Mouse (Mus musculus) kidney, adult 11 months (tissue): ENCODE data around the gene Ksr1.
"Not testable (repeated sequence)": the region's sequence is repeated elsewhere in the genome, so short reads cannot be mapped to it uniquely, and the experiment has no call there.

ENCODE experiments used
- DNase-seq: peaks from one replicate; pipeline ENCODE4 v3.0.0; 2022

Gene Ksr1

GRCm38 (mm10) chr11:79005578-79006394 is 140.4 kb downstream of the Ksr1 start:
- no peak for DNase-seq

- DNase-seq, result no peak
Measured at GRCm38 (mm10) chr11:79003769-79004638, 142.2 kb downstream of the Ksr1 start.

- DNase-seq, result no peak
Measured at GRCm38 (mm10) chr11:79003053-79003768, 143.0 kb downstream of the Ksr1 start.

- no peak for DNase-seq
Measured at GRCm38 (mm10) chr11:79002551-79002951, 143.7 kb downstream of the Ksr1 start.

- no peak for DNase-seq
Measured at GRCm38 (mm10) chr11:79001871-79002270, 144.3 kb downstream of the Ksr1 start.

- no peak for DNase-seq
Measured at GRCm38 (mm10) chr11:78999118-78999517, 147.1 kb downstream of the Ksr1 start.

- not testable (repeated sequence) for DNase-seq
Measured at GRCm38 (mm10) chr11:78990875-78991543, 155.2 kb downstream of the Ksr1 start.

GRCm38 (mm10) chr11:78990096-78990495 is 156.1 kb downstream of the Ksr1 start:
- no peak for DNase-seq

GRCm38 (mm10) chr11:78989206-78989605 is 157.0 kb downstream of the Ksr1 start:
- not testable (repeated sequence) for DNase-seq

- no peak for DNase-seq
Measured at GRCm38 (mm10) chr11:78986311-78987002, 159.8 kb downstream of the Ksr1 start.

GRCm38 (mm10) chr11:78985505-78985904 is 160.7 kb downstream of the Ksr1 start:
- no peak for DNase-seq

GRCm38 (mm10) chr11:78984483-78985177 is 161.6 kb downstream of the Ksr1 start, which contains the start of gene Lgals9:
Gene Lgals9, minus strand, starts transcription at chr11:78984946.
- DNase-seq, result peak; percentile 68

GRCm38 (mm10) chr11:78983539-78983938 is 162.7 kb downstream of the Ksr1 start:
- DNase-seq, result no peak

GRCm38 (mm10) chr11:78982513-78983291 is 163.5 kb downstream of the Ksr1 start:
- DNase-seq, result no peak

GRCm38 (mm10) chr11:78982042-78982441 is 164.2 kb downstream of the Ksr1 start:
- DNase-seq, result no peak

GRCm38 (mm10) chr11:78980083-78980634 is 166.0 kb downstream of the Ksr1 start:
- no peak for DNase-seq

- DNase-seq, result no peak
Measured at GRCm38 (mm10) chr11:78978176-78979019, 167.8 kb downstream of the Ksr1 start.

- no peak for DNase-seq
Measured at GRCm38 (mm10) chr11:78976731-78977510, 169.3 kb downstream of the Ksr1 start.
